Mouse (Mus musculus) 3T3-L1 (cell line): ENCODE data around the gene Psmd8.
A peak's percentile ranks its signal among the peaks of the same experiment; 100 is the strongest.

Source experiments
- DNase-seq: peaks from one replicate; pipeline ENCODE4 v3.0.0-alpha.2; 2015; ENCODE audit warnings: low read depth, low spot score

The Psmd8 gene

GRCm38 (mm10) chr7:29137429-29137828 lies 43.1 kb downstream of the Psmd8 start:
- DNase-seq = no peak

- DNase-seq = no peak
These were observed 45.7 kb downstream of the Psmd8 start, which contains the start of gene Rasgrp4 for GRCm38 (mm10) chr7:29134693-29135386. Gene Rasgrp4 (plus strand): TSS chr7:29134851.

- DNase-seq = no peak
These were observed 46.3 kb downstream of the Psmd8 start for GRCm38 (mm10) chr7:29134230-29134629.

- DNase-seq = peak; percentile 44
These were observed 51.8 kb downstream of the Psmd8 start for GRCm38 (mm10) chr7:29128725-29129124.

- peak; percentile 57 for DNase-seq
These were observed 54.2 kb downstream of the Psmd8 start for GRCm38 (mm10) chr7:29126173-29126915.

GRCm38 (mm10) chr7:29124970-29125369 lies 55.5 kb downstream of the Psmd8 start, which contains the start of gene Ryr1:
Gene Ryr1 (minus strand): TSS chr7:29125179.
- DNase-seq = peak; percentile 7
